Mouse (Mus musculus) left cerebral cortex, postnatal 25 days (tissue): Measurements from ENCODE around the gene Iffo1. TPM values are rescaled to one million over a fixed set of nuclear protein-coding genes. Genes with fewer than 3 reads are reported as not detected.
"Not testable (repeated sequence)": the region's sequence is repeated elsewhere in the genome, so short reads cannot be mapped to it uniquely, and the experiment has no call there.

Experiments used
- DNase-seq, 2 experiments: peaks; one replicate each; pipeline ENCODE4 v3.0.0; 2022; ENCODE audit warnings: low spot score in 2 of 2, mixed read lengths in 1 of 2
- intact Hi-C: fragments of 180-260 bp; cut with DNase I; formaldehyde crosslinking; loops from one replicate; pipeline ENCODE4 v1.15.1; 2025
- total RNA-seq, 2 experiments: library from RNA; stranded (reverse); gene quantifications; 2 replicates each; pipeline ENCODE4 v1.2.3; 2021

Iffo1 gene
- total RNA-seq, 2 experiments from 2014 or later: 52.7 to 63.0 TPM

DNA sequence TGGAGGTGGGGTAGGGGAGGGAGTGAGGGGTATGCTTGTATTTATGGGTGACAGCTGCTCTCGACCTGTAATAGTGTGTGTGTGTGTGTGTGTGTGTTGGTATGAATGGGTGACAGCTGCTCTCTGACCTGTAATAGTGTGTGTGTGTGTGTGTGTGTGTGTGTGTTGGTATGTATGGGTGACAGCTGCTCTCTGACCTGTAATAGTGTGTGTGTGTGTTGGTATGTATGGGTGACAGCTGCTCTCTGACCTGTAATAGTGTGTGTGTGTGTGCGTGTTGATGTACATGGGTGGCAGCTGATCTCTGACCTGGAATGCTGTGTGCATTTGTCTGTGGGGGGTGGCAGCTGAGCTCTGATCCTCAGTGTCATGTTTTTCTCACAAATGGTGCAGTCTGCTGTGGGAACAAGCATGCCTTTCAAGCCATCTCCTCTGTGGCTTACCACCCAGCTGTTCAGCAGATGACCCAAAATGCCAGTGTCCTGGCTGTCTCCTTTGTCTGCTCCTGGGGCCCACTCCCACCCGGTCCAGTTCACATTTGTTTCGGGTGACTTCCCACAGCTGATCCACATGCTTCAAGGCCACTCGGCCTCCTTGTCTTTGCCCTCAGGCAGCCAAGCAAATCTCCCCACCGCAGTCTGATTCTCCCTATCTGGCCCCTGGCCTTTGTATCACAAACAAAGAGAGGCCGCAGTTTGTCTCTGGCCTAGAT, 12.0 kb downstream of the Iffo1 start:
- peak in 1 of 2 experiments; percentile 29 for DNase-seq
- intact Hi-C loops: no loop called here

DNA sequence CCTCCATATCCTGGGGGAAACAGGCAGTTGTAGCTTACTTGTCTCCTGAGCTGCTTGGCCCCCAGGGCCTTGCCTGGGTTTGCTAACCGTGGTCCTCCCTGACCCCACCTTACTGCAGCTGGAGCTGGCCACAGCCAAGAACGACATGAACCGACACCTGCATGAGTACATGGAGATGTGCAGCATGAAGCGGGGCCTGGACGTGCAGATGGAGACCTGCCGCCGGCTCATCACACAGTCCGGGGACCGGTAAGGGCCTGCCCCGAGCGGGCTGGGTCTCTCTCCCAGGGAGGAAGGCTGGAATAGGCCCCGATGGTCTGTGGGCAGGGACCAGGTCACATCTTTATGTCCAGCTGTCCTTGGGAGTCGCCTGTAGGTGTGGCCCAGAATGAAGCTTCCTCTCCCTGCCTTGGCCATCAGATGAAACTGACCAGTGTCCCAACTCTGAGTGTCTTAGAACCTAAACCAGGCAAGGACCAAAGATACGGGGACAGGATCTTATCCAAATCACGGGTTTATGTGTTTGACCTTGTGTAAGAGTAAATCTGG, 14.0 kb downstream of the Iffo1 start:
- DNase-seq: no peak
- intact Hi-C loops: no loop called here

DNA sequence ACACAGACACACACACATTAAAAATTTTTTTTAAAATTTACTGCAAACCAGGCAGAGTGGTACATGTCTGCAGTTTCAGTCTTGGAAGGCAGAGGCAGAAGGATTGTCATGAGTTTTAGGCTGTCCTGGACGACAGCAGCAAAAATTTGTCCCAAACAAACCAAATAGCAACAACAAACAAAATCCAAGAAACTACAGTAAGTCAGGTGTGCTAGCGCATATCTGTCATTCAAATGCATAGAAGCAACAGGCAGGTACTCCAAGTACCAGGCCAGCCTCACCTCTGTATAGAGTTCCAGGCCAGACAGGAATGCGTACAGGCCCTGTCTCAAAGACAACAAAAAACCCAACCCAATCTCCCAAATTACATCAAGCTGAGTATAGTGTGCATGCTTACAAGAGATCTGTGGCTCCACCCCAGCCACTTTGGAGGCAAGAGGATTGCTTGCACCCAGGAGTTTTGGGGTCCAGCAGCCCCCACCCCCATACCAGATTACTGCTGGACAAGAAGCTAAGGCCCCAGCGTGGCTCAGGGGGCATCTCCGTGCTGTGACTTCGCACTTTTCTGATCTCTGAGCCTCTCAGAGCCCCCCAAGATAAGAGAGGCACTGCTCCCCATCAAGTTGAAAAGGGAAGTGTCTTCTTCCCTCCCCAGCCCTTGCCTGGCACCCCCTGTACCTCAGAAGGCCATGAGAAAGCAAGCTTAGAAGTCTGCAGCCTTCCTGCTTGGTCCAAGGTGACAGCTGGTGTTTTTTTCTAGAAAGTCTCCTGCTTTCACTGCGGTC, 14.9 kb downstream of the Iffo1 start:
- no peak for DNase-seq
- intact Hi-C loops: no loop called here

DNA sequence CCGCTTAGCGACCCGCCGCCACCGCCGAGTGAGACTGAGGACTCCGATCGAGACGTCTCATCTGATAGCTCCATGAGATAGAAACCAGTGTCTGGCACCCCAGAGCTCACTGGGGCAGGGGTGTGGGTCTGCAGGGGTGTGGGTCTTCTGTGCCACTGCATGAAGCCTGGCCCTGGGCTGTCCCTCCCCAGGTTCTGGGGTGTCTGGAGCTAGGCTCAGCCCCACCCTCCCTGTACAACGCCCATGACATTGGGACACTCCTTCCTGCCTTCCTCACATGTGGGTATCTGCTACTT, 15.5 kb downstream of the Iffo1 start:
- DNase-seq: peak in 1 of 2 experiments; percentile 21
- intact Hi-C loops: no loop called here

DNA sequence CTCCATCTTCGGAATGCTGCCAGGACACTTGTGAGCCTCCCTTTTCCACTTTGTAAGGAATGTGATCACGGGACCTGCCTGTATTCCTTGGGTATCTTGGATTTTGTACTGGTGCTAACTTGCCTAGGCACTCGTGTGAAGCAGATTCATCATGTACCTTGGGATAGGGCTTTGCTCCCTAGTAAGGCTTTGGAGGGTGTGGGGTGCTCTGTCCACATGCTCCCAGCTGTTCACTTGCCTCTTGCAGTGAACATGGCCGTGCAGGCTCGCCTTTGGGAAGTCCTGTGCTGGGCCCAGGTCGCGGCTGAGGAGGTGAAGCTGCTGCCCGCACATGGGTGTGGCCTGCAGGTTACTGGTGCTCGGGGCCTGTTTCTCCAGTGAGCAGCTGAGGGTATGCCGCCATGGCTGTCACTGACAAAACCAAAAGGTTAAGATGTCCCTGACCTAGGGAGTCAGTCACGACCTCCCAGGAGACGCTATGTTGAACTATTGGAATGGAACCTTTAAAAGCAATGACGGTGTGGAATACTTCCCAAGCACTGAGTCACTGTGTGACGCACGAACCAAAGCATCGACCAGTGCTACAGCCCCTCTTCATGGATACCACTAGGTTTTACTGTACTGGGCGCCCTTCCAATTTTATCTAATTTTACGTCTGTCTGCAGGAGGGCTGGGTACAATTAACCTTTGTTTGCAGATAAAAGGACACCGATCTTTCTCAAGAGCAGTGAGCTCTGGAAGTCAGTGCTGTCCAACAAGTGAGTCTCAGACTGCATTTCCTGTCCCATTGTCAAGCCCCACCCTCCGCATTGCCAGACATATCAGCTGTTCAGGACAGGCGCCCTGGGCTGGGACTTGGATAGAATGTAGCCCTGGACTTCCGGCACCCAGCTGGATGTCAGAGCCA, 16.1 kb downstream of the Iffo1 start:
- intact Hi-C loops: no loop called here
- DNase-seq: peak; percentile 60 to 72

DNA sequence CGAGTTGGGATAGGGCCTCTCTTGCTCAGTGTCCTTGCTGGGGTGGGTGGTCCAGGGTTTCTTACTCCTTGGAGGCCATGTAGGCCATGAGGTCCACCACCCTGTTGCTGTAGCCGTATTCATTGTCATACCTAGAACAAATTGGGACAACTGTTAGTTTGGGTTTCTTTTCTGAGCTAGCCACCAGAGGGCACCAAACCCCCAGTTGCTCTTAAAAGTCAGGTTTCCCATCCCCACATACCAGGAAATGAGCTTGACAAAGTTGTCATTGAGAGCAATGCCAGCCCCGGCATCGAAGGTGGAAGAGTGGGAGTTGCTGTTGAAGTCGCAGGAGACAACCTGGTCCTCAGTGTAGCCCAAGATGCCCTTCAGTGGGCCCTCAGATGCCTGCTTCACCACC, 16.9 kb downstream of the Iffo1 start:
- intact Hi-C loops: not testable (repeated sequence)
- peak; percentile 66 to 82 for DNase-seq

DNA sequence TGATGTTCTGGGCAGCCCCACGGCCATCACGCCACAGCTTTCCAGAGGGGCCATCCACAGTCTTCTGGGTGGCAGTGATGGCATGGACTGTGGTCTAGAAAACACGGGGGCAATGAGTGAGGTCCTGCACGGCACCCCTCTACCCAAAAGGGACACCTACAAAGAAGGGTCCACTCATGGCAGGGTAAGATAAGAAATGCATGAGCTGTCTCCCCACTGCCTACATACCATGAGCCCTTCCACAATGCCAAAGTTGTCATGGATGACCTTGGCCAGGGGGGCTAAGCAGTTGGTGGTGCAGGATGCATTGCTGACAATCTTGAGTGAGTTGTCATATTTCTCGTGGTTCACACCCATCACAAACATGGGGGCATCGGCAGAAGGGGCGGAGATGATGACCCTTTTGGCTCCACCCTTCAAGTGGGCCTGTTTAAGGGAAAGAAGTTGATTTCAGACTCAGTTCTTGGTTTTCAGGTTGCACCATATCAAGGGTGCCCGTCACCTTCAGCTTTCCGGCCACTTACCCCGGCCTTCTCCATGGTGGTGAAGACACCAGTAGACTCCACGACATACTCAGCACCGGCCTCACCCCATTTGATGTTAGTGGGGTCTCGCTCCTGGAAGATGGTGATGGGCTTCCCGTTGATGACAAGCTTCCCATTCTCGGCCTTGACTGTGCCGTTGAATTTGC, 17.7 kb downstream of the Iffo1 start:
- intact Hi-C loops, DNase-seq: not testable (repeated sequence)

DNA sequence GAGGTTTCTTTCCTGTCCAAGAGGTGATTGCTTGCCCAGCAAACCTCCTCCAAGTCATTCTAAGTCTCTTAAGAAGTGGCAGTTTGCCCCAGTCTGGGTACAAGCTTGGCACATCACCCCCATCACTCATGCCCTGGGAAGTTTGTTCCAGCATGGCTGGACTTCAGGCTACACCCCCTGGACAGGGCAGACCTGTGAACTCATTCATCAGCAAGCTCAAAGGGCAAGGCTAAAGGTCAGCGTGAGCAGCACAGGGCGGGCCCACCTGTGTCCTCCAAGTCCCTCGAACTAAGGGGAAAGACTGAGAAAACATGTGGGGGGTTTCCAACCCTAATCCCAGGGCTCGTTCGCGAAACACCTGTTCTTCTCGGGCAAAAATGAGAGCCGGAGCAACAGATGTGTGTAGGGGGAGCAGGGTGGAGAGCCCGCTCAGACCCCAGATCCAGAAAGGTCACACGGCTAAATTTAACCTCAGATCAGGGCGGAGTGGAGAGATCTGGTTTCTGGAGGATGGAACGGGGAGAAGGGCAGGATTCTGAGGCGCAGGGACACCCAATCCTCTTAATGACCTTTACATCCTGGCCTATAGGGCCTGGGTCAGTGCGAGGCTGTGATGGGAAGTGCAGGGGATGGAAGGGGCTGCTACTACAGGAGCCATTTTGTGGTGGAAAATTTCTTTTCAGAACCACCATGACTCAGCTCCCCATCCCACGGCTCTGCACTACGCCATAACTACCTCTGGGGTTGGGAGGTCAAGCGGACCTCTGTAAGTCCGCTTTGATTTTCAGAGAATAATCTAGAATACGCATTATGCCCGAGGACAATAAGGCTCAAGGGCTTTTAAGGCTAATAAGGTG, 19.0 kb downstream of the Iffo1 start:
- peak; percentile 33 to 62 for DNase-seq
- intact Hi-C loops: loop anchor here (2.0 kb wide), 2 partner anchors 15 to 107 kb away; no protein-coding TSS in a partner anchor

DNA sequence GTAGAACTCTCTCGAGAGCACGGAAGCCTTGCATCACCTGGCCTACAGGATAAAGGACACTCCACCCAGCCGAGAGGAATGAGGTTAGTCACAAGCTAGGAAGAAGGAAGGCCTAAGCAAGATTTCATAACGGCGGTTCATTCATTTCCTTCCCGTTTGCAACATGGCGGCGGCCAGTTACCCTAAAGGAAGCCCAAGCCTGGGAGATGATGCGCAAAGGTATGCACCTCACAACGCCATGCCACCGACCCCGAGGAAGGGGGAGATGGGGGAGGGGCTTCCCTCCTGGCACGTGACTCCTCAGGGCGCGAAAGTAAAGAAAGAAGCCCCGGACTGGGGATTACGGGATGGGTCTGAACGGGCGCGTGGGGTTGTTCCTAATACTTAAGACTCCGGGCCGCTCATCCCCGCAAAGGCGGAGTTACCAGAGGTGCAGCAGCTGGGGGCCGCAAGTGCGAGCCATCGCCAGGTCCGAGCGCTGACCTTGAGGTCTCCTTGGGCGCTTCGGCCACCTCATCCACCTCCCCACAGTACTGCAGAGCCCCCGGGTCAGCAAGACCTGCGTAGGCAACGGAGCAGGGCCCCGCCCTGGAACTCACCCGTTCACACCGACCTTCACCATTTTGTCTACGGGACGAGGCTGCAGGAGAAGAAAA, 19.8 kb downstream of the Iffo1 start:
- peak; percentile 49 to 52 for DNase-seq
- intact Hi-C loops: loop anchor here (2.0 to 5.0 kb wide), 3 partner anchors 16 to 106 kb away; partner anchors contain the start of gene Vamp1

DNA sequence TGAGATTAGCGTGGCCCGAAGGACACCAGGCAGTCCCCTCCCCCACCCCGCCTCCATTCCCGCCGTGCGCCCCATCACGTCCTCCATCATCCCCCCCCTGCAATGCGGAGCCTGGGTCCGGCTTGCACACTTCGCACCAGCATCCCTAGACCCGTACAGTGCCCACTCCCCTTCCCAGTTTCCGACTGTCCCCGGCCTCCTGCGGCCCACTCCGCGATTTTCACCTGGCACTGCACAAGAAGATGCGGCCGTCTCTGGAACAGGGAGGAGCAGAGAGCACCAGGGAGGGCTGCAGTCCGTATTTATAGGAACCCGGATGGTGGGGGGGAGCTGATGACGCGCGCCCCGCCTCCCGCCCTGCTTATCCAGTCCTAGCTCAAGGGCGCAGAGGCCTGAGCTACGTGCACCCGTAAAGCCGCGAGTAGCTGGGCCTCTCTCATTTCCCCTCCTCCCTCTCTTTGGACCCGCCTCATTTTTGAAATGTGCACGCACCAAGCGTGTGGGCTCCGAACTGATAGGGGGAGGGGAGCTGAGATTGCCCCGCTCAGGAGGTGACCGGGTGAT, 20.4 kb downstream of the Iffo1 start:
- intact Hi-C loops: loop anchor here (2.0 to 5.0 kb wide), 3 partner anchors 17 to 105 kb away; partner anchors contain the start of gene Vamp1
- peak; percentile 98 to 99 for DNase-seq

DNA sequence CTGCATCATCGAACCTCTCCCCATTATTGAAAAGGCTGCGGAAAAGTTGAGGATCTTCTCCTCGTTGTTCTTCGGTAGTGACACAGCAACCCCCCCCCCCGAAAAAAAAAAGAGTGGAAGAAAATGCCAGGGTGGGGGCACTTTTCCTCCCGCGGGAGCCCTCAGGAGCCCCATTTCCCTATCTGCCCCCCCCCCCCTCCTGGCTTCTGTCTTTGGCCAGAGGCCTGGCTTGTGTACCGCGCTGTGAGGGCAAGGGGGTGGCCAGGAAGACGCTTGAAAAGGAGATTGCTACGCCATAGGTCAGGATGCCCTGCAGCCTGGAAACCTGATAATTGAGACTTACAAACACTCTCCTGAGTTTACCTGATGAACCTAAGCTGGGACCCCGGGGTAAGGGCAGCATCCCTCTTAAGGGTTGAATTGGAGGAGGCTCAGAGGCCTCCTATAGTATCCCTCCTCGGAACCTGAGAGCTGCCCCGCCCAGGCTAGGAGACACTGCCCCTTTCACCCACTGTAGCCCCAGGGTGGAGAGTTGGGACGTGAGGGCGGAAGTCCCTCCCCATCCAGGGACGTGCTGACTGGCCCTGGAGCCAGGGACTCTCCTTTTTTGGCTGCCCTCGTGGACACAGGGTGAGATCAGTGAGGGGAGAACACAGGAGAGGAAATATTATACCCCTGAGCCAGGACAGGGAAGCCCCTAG, 21.2 kb downstream of the Iffo1 start, which contains the start of gene Gapdh:
Gene Gapdh (minus strand): TSS at position 417 of the 701 bp plus-strand sequence.
- intact Hi-C loops: loop anchor here (5.0 kb wide), 1 partner anchor 51 kb away; the partner anchor contains the start of gene Vamp1
- DNase-seq: peak; percentile 22 to 49

DNA sequence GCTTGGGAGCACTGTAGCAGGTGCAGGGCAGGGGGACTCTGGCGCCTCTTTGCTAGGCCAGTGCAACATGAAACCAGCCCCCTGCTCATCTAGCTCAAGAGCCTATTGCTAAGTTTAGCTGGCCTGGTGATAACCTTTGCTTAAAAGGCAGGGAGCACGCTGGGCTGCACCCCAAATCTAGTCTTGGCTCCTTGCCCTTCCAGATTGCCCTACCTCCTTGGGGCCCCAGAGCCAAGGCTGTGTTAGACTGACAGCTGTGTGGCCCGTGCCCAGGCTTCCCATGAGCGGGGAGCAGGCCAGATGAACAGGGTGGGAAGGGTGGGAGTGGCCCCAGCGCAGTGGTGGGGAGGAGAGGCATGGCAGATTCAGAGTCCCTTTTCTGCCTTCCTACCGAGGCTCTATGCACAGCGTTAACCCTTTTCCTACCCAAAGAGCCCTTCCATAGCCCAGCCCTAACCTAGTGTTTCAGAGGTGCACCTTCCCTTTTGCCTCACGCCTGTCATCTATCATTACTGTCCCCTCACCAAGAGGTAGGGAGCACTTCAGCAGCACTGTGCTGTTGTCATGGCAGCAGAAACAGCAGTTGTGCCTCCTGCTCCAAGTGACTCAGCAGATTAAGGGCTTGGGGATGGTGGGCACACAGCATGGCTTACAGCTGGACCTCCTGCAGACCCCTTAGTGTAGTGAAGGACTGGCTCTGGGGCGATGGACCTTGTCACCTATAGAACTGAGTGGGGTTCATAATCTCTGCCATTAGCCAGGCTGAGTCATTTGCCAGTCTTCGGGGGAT, 22.0 kb downstream of the Iffo1 start:
- intact Hi-C loops: loop anchor here (5.0 kb wide), 1 partner anchor 50 kb away; the partner anchor contains the start of gene Vamp1
- peak; percentile 60 to 62 for DNase-seq

DNA sequence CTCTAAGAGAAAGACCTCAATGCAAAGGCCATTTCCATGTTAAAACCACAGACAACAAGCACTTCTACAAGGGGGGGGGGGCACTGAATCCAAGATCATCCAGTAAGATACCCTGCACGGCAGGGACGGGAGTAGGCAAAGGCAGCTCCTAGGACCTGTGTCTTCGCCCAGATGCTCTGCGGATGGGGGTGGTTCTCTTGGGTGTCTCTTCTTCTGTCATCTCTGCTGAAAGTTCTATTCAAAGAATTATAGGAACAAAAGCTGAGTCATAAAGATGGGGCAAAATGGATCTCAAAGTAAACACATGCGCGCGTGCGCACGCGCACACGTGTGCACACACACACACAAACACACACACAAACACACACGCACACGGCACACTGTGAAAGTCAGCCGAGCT, 23.0 kb downstream of the Iffo1 start:
- DNase-seq: peak in 1 of 2 experiments; percentile 58
- intact Hi-C loops: loop anchor here (5.0 kb wide), 1 partner anchor 49 kb away; the partner anchor contains the start of gene Vamp1

DNA sequence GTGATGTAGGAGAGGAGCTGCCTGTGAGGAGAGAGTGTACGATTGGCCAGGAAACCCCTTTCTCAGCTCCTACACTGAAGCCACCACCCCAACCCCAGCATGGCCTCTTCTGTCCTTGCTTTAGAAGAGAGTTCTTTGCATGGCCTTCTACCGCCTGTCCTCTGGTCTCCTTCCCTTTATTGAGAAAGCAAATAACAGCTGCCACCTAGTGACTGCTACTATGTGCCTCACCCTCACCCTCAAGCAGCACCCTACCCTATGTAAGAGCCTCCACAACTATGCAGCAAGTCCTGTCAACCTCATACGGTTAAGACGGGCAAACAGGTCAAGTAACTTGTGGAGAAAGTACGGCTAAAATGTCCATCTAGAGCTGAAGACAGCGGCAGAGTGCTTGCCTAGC, 25.2 kb downstream of the Iffo1 start:
- DNase-seq: no peak
- intact Hi-C loops: no loop called here

DNA sequence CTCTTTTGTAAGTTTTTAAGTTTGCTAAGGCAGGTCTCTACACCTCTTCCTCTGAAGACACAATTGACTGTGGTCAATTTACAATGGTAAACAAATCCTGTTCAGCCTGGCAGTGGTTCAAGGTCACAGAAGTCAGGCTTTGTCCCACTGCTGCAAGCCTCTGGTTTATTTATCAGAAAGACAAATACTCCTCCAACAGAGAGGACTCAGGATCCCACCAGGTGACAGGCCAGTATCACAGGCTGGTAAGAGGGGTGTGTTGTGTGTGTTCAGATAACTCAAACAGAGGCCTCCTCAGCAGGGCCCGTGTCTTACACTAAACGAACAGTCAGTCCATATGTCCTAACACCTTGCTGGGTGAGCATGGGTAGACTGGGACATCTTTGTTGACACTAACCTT, 27.4 kb downstream of the Iffo1 start:
- intact Hi-C loops: no loop called here

DNA sequence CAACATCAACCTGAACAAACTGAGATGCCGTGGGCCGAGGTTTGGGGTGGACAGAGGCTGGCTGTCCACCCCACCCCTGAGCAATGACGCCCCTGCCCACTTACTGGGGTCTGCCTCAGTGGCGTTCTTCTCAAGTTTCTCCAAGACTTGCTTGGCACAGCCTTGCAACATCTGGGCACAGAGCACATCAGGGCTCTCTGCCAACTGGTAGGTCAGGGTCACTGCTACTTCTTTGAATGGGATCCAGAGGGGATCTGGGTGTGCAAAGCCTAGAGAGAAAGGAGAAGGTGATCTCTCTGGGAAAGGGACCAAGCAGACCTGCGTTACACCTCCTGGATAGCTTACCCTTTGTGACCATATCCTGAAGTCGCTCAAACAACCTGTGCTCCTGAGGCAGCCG, 28.2 kb downstream of the Iffo1 start:
- intact Hi-C loops: no loop called here
- no peak for DNase-seq

More for the DNA sequence above, 27.4 kb downstream of the Iffo1 start:
- no peak for DNase-seq
